In genomic region chr16:31199926-31200789, GRCm38 (mm10) we compare ENCODE assay signal across 8 mouse cellular contexts. TPM values are rescaled to one million over a fixed set of nuclear protein-coding genes. Genes with fewer than 3 reads are reported as not detected.
DNase-seq lines count a peak whose midpoint lies in the region; ATAC-seq and TF ChIP-seq lines count a peak whose summit lies in the region.

No protein-coding gene starts in this region.

- H3K27ac ChIP-seq in gastrocnemius, adult 2 months = peak overlapping the region; percentile 95
- H3K27ac ChIP-seq in hindbrain, postnatal 0 days = peak overlapping the region; percentile 97

- H3K9ac ChIP-seq in hindbrain, postnatal 0 days (replicated peaks; ENCODE audit: low read length) = peak overlapping the region; percentile 97

- DNase-seq in R1 (ENCODE audit: low read depth, low spot score) = peak; percentile 69
- peak; percentile 60 to 67 for DNase-seq in cerebellum, postnatal 36 days
- DNase-seq in gastrocnemius, adult 2 months = peak; percentile 83
- peak; percentile 69 for DNase-seq in hindbrain, postnatal 0 days (ENCODE audit: low spot score)
- peak; percentile 52 to 78 for DNase-seq in left cerebral cortex, adult 9 months (ENCODE audit: low spot score in 2 of 2)
- peak; percentile 69 to 75 for DNase-seq in right cerebral cortex, postnatal 10 days (ENCODE audit: low spot score in 2 of 2)
- peak; percentile 67 for DNase-seq in urinary bladder, postnatal 14 days (ENCODE audit: low spot score)

- intact Hi-C loops in gastrocnemius, adult 2 months (cut with DNase I) = loop anchor here (5.0 kb wide), 2 partner anchors 72 to 147 kb away; no protein-coding TSS in a partner anchor

- TF ChIP-seq CTCF in gastrocnemius, adult 2 months (IDR thresholded peaks at IDR 0.05) = peak; percentile 45; the same call in 1 of the 2 replicates
- TF ChIP-seq CTCF in hindbrain, postnatal 0 days (IDR thresholded peaks at IDR 0.05; ENCODE audit: low read depth) = peak; percentile 45

- H3K36me3 ChIP-seq in hindbrain, postnatal 0 days (ENCODE audit: insufficient read depth, low read length) = no peaks in the 10 kb centered on the region
- peaks cover 7% of the 10 kb centered on the region for H3K36me3 ChIP-seq in megakaryocyte, embryonic 14.5 days (replicated peaks; ENCODE audit: low read length)

- H3K9me3 ChIP-seq in hindbrain, postnatal 0 days (ENCODE audit: low read length) = no peaks in the 10 kb centered on the region
- H3K9me3 ChIP-seq in megakaryocyte, embryonic 14.5 days = 0 out of 2 replicates have a peak, but pooled peaks cover under 1% of the 10 kb centered on the region

- H3K4me3 ChIP-seq in gastrocnemius, adult 2 months = peak overlapping the region; percentile 95
- peak overlapping the region; percentile 100 for H3K4me3 ChIP-seq in hindbrain, postnatal 0 days (ENCODE audit: low read length)
- peak overlapping the region; percentile 98 for H3K4me3 ChIP-seq in megakaryocyte, embryonic 14.5 days (replicated peaks)

- WGBS in hindbrain, postnatal 0 days = under 1% methylated on average over 52 of the region's 56 CpGs

- ATAC-seq in hindbrain, postnatal 0 days = peak; percentile 24

- H3K4me2 ChIP-seq in hindbrain, postnatal 0 days (ENCODE audit: low read depth, low read length) = peak overlapping the region; percentile 70

- H3K4me1 ChIP-seq in hindbrain, postnatal 0 days (ENCODE audit: insufficient read depth, low read length) = peaks cover 4% of the 10 kb centered on the region
- H3K4me1 ChIP-seq in megakaryocyte, embryonic 14.5 days = peaks cover 59% of the 10 kb centered on the region

- H3K27me3 ChIP-seq in hindbrain, postnatal 0 days (ENCODE audit: insufficient read depth, low read length) = no peaks in the 10 kb centered on the region
- peaks cover 5% of the 10 kb centered on the region for H3K27me3 ChIP-seq in megakaryocyte, embryonic 14.5 days (replicated peaks)

RNA-seq across cellular contexts. Expression of gene Acap2, which starts 0.9 kb away (rescaled TPM):
- total RNA-seq in gastrocnemius, adult 2 months (2021) = 10 to 100 TPM in 1 of 2 experiments, 1 to 10 TPM in 1; 9.5 to 10.8 TPM
- total RNA-seq in hindbrain, postnatal 0 days (2014; rRNA removed) = 22.3 and 23.4 TPM in 2 replicates
- 11.9 and 12.3 TPM in 2 replicates for polyA plus RNA-seq in hindbrain, postnatal 0 days (2015; fragmentation: Nextera tagmentation; extraction: Ambion mirVana)
- polyA plus RNA-seq in megakaryocyte, embryonic 14.5 days (2012; ENCODE audit: insufficient read depth, low replicate concordance) = 1.0 and 2.2 TPM in 2 replicates

Comparison
In these comparisons a context has a peak if more than half of its experiments do, and no peak if none do; other contexts are left out.
1. Peak in every context shown above with its lines: DNase-seq, ATAC-seq, H3K4me3 ChIP-seq and H3K27ac ChIP-seq.